Mouse (Mus musculus): ENCODE results near the gene Med15.

DNA sequence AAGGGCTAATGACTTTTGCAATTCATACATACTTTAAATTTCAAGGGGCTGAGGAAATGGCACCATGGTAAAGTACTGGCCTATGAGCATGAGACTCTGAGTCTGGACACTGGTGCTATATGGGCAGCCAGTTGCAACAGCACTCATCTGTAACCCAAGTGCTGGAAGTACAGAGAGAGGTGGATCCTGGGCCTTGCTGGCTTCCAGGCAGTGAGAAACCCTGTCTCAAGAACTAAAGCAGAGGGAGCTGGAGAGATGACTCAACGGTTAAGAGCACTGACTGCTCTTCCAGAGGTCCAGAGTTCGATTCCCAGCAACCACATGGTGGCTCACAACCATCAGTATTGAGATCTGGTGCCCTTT lies 31.7 kb downstream of the Med15 start:
- TF ChIP-seq POLR2A (IDR thresholded peaks at IDR 0.05; ENCODE audit: low read depth, low read length) (no peak), CTCF (IDR thresholded peaks at IDR 0.05; ENCODE audit: extremely low read depth, insufficient read depth, insufficient read length, insufficient replicate concordance) (no peak)

All from spleen, adult 2 months (tissue).